Mouse (Mus musculus) mouse trophoblast stem cell (cell line): Measurements from ENCODE around the gene Ptpn18.

ENCODE experiments used
- in situ Hi-C, 2 experiments: fragments of 300-500 bp; cut with MseI, MboI; formaldehyde crosslinking; loops; 2 replicates in 1 of 2; 3 replicates in 1 of 2; pipeline ENCODE4 v1.15.1; 2025

Ptpn18 gene

DNA sequence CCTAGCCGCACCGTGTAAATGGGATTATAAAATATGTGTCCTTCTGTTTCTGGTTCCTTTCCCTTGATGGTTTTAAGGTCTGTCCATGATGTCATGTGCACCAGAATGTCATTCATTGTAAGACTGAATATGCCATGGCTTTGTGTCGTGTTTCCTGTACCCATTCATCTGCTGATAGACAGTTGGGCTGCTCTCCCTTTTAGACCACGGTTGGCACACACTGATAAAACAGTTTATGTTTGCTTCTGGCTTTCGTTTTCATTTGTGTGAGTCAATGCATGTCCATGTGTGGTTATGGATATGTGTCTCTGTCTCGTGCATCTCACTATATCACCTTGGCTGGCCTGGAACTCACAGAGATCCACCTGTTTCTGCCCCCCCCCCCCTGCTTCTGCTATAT is 5.9 kb downstream of the Ptpn18 start:
- in situ Hi-C loops, result no loop called here

DNA sequence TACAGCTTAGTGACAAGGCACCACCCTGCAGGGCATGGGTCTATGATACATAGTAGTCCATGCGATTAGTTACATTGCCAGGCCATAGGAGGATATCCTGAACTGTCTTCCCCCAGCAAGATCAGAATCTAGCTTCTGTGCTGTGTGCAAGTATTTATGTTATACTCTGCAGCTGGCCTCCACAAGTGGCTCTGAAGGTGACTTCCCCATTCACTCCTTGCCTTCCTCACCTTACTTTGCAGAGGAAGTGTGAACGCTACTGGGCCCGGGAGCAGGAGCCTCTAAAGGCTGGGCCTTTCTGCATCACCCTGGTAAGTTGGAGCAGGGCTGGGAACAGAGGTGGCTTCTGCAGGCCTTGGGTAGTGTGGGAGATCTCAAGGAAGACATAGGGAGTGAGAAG is 8.5 kb downstream of the Ptpn18 start:
- in situ Hi-C loops, result no loop called here

DNA sequence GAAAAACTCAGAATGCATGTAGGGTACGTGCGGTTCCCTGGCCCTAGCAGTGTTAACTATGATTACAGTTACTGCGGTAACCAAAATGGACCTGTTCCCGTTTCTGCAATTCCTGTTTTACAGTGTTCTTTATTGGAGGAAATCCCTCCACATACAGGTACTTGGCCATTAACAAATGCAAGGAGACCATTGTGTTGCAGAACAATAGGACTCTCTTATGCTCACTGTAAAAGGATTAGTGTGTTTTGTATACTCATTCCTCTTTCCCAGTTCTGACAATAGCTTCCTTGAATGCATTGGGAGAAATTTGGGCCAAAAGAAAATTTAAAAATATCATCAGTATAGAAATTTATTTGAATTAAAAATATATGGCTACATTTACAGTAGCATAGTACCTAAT is 8.9 kb downstream of the Ptpn18 start:
- in situ Hi-C loops, result no loop called here

DNA sequence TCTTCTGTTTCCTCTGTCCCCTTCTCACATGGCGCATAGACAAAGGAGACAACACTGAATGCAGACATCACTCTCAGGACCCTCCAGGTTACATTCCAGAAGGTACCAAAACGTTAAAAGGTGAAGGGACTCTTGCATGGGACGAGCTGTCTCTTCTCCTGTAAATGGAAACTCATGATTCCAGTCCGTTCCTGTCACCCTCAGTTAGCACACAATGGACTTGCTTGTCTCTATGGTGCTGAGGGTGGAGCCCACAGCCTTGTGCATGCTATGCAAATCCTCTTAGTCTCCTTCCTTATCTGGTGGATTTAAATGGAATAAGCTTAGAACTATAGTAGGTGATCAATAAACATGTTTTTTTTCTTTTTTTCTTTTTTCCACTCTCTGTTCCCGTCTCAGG is 10.2 kb downstream of the Ptpn18 start:
- in situ Hi-C loops, result no loop called here

DNA sequence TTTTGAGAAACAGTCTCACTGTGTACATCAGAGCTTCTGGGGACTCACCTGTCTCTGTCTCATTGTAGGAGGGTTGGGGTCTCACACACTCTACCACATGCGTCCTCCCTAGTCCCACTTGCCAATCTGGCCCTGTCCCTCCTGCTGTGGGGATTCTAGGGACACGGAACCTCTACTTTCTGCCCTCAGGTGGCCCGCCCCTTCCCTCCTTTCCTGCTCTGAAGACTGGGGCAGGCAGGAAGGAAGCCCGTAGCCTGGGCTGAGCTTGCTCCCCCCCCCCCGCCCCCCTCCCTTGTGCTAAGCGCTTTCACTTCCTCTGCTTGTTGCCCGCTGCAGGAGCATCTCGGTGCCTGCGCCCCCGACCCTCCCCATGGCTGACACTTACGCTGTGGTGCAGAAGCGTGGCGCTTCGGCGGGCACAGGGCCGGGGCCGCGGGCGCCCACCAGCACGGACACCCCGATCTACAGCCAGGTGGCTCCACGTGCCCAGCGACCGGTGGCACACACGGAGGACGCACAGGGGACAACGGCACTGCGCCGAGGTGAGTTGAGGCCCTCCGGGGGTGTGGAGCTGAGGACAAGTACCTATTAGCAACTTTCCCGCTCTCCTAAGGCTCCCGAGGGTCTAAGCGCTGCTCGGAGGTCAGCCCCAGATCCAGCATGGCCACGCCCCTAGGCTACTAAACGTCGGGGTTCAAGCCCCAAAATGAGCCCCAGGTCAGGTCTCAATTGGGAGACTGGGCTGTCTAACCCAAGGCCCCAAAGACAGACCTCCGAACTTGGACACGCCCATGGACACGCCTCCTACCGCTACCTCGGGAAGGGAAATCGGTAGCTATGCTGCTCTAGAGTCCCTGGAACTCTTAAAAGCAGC is 13.1 kb downstream of the Ptpn18 start:
- in situ Hi-C loops, result no loop called here

DNA sequence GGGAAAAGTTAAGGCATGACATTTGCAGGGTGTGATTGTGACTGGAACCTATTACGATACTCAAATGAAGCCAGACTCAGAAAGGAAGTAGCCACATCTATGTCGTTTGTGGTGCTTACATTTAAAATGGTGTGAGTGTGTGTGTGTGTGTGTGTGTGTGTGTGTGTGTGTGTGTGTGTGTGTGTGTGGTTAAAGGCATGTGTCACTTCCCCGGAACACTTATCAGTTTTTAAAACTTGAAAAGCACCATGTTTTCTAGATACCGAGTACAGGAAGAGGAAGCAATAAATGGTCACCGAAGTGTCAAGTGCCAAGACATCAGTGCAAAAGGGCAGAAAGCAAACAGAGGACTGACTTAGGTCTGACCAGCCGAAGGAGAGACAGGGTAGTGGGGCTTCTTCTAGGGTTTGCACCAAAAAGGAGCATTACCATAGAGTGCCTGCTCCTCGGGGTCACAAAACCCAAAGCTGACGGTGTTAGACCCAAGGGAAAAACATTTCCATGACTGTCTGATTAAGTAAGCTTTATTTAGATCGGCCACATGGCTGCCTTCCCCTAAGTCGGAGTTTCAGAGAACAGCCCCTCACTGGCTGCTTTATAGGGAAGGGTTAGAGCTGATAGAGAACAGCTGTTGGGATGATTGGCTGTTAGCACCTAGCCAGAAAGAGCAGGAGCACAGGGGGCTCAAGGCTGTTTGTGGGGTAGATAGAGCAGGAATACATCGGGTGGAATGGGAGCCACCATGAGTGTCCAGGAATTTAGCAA is 19.5 kb downstream of the Ptpn18 start:
- in situ Hi-C loops, result no loop called here

DNA sequence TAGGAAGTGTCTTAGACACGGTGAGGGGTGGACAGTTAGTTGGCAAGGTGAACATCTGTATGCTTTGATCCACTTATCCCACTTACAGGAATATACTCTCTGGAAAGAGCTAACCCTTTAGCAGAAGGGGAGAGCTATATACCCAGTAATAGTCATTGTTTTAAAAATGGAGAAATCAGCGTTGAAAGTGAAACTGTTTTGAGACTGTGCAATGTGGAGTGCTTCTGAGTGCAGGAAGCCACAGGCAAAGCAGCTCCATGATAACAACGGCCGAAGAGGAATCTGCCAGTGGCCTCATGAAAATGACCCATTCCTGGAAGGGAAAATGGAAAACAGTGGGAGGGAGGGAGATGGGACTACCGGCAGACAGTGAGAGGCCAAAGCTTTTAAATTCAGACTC is 21.2 kb downstream of the Ptpn18 start:
- in situ Hi-C loops, result no loop called here

DNA sequence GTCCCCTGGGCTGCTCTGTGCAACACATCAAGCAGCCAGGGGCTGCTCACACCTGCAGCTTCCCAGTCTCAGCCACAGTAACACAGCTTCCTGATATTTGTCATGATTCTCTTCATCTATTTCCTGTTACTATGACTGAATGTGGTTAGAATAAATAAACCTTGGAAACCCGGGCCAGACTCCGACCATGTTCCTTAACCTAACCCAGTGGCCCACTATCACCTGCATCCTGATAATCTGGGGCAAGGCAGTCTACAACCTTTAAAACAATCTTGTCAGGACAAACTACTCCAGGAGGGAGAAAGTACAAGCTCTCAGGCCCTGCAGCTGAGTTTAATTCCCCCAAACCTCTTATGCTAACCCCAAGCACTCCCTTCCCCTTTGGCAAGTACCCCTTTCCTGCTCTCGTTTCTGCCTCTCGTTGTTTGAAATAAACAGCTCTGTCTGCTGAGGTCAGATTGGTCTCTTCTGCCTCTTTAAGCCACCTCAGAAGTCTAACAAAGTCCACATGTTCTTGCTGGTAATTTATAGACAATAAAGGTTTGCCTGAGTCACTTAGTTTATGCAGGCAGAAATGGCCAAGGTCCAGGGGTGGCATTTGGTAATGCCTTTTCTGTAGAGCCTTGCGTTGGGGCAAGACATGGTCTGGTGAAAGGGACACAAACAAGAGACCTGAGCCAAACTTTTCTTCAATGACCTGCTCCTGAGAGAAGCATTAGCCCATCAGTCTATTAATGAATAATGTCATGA is 22.5 kb downstream of the Ptpn18 start:
- in situ Hi-C loops, result no loop called here

DNA sequence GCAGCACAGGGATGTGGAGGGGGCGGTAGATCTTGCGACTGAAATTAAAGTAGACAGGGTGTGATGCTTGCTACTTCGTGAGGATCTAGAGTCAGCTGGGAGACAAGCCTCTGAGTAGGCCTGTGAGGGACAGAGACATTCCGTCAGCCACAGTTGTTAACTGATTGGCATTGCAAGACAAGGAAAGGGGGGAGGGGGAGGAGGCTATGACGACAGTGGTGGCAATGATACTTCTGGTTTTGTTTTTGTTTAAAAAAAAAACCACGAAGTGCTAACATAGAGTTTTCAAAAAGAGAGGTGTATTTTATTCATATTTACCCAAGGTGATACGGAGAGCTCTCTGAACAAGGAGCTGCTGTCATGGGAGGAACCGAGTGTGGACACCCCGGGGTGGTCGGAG is 24.9 kb downstream of the Ptpn18 start:
- in situ Hi-C loops, result no loop called here

DNA sequence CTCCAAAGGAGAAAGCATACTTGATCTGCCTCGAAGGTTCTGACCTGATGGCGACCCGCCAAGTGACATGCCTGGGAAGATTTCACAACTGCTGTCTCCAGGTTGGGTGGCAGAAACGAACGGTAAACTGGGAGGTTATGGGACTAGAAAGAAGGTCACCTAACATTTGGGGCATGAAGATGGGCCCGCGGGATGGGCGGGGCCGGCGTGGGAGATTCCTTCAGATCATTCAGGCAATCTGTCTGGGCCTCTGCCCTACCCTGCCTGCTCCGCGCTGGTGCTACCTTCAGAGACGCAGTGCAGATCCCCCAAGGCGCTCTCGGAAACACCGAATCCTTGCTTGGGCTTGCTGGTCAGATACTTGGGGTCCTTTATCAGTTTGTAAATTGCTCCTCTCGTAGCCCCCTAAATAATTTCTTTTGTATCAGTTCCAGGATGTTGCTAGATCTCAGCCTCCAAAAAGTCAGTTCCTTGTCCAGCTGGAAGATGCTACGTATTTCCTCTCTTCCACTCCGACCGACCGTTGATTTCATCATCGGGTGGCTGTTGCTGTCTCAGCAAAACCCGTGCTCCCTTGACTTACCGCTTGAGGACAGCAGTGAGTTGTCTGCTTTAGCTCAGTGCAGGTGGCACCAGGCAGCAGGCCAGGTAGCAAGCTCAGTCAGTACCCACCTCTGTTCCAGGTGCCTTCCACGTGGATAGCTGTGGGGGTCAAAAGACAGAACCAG is 26.1 kb downstream of the Ptpn18 start:
- in situ Hi-C loops, result no loop called here

DNA sequence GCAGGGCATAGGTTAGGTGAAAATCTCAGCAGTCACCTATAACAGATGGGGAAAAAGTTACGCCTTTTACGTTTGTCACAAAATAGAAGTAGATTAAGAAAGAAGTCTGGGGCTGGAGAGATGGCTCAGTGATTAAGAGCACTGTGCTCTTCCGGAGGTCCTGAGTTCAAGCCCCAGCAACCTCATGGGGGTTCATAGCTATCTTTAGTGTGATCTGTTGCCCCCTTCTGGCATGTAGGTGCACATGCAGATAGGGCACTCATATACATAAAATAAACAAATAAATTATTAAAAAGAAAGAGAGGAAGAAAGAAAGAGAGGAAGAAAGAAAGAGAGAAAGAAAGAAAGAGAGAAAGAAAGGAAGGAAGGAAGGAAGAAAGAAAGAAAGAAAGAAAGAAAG is 27.8 kb downstream of the Ptpn18 start:
- in situ Hi-C loops, result no loop called here

DNA sequence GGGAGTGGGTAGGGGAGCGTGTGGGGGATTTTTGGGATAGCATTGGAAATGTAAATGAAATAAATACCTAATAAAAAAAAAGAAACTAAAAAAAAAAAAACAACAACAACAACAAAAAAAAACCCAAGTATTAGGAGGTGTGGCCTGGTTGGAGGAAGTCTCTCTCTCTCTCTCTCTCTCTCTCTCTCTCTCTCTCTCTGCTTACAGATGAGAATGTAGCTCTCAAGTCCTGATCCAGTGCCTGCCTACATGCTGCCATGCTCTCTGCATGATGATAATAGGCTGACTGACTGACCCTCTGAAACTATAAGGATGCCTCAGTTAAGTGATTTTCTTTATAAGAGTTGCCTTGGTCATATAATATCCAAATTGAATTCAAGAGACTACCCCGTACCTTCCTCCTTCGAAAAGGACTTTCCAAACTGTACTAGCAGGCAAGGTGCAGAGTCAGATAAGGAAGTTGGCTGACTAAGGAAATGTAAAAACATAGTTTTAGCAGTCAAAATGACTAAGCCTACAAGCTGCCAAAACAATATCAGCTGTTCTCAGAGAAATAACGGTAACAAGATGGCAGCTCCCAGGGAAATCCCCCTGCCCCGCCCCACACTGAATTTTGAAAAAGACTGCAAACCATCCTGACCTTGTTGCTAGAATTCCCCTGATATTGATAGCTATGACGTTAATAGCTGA is 30.4 kb downstream of the Ptpn18 start:
- in situ Hi-C loops, result no loop called here

DNA sequence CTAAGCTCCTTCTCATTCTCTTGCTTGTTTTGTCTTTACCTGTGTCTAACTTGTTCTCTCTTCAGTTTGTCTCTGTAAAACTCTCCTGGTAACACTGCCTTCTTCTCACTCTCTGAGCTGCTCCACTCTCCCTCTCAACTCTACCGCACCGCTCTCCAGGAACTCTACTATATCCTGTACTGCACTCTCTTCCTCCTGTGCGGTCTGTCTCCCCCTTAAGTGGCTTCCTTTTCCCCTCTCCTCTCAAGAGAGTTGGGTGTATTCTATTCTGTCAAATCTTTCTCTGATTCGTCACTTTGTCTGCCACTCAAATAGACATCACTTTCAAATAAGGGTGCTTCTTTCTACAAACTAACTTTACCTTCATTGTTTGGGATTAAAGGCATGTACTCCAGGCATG is 31.9 kb downstream of the Ptpn18 start:
- in situ Hi-C loops, result no loop called here

DNA sequence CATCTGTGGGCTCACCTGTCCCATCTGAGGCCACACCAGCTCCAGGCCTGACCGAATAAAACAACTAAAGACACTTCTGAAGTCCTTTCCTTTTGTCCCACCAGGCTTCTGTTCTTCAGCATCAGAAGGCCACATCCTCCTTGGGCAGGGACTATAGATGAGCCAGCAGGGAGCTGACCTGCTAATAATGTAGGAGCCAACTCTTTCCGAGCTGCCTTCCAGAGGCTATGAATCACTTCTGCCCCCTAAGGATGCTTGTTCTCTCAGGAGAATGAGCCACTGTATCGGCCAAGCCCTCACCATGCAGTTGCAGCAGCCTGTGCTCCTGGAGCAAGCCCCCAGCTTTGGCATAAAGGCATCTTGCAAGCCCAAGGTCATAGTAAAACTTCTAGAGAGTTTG is 43.4 kb downstream of the Ptpn18 start:
- in situ Hi-C loops, result no loop called here

DNA sequence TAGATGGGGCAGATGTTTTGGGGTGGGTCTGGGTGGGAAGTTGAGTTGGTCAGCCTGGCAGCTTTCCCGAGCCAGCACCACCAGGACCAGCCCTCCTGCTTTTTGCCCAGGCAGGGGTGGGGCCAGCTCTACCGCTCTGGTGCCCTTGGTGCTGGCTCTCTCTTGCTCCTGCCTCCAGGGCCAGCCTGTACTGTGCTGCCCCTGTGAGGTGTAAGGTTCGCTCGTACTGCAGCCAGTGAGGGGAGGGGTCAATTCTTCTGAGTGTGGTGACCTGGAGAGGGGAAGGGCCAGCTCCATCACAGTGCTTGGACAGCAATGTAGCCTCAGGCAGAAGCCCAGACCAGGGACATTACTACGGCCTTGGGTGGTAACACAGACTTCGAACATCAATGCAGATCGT is 45.7 kb downstream of the Ptpn18 start:
- in situ Hi-C loops, result no loop called here

DNA sequence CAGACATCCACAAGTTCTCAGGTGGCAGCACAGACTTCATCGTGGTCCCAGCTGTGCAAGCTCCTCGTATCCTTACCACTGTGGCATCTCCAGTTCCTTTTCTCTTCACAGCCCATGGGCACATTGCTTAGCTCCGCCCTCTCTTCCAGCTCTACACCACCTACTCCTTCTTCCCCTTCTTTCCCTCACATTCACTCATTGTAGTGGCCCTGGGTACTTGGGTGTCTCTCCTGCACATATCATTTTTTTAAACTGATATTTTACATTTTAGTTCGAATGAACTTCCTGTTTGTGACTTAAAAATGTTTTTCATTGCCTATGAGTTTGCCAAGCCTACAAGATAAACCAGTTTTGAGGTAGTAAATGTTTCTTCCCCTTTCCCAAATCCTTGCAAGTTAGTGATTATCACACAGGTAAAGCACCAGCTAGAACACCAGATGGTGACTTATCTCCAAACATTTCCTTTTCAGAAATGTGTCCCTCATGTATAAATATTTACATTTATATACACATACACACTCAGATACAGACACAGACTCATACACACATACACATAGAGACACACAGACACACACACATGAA is 46.5 kb downstream of the Ptpn18 start:
- in situ Hi-C loops, result no loop called here

DNA sequence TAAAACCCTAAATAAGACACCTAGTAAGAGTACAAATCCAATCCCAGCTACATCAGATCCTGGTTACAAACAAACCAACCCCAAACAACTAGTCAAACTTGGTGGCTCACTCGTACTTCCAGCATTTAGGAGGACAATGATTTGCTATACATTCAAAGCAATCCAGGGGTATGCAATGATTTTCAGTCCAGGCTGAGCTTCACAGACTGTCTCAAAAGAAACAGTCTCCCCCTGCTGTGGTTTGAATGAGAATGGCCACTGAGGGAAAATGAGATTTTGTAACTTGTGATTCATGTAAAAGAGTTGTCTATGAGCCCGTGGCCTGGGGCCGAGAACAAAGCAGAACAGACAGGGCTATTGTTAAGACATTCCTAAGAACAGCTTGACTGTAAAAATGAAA is 48.4 kb downstream of the Ptpn18 start:
- in situ Hi-C loops, result no loop called here

DNA sequence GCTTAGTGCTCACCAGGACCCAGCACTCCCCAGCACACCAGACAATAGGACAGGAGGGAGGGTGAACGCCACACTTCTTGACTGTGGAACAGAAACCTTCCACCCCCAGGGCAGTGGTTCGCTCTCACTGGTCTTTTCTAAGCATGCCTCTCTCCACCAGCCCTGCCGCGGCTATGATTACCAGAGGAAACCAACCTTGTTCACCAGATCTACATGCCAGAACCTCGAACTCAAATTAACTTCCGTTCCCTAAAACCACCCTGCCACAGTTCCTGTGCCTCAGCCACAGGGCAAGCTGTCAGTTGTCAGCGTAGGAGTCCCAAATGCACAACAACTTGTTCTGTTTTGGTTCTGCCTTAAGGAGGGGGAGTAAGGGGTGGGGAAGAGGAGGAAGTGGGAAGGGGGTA is 51.0 kb downstream of the Ptpn18 start:
- in situ Hi-C loops, result no loop called here

DNA sequence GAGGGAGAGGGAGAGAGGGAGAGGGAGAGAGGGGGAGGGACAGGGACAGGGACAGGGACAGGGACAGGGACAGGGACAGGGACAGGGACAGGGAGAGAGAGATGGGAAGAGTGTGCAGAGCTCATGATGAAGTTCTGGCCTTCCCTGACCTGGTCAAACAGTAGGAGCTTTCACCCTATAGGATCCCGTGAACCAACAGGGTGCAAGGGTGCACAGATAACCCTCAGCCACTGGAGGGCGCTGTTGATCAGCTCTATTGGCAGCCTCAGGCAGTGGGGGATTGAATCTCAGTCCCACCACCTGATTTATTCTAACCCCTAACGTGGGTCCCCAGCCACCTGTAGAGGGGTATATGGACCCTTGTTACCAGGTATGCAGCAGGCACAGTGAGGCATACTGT is 51.5 kb downstream of the Ptpn18 start:
- in situ Hi-C loops, result no loop called here

DNA sequence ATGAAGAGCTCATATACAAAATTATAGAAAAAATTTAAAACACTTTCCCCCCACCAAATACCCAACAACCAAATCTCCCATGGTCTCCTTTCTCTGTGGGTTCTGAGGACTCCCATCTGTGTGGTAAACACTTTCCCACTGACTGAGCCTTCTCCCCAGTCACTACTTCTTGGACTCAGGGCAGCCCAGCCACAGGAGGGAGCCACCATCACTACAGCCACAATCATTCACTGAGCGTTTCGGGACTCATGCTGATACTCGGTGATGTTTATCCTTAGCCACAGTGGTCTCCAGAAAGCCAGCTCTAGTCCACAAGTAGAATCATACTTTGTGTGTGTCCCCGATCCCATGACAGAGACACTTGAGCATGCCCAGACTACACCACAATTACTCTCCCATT is 53.5 kb downstream of the Ptpn18 start:
- in situ Hi-C loops, result no loop called here

DNA sequence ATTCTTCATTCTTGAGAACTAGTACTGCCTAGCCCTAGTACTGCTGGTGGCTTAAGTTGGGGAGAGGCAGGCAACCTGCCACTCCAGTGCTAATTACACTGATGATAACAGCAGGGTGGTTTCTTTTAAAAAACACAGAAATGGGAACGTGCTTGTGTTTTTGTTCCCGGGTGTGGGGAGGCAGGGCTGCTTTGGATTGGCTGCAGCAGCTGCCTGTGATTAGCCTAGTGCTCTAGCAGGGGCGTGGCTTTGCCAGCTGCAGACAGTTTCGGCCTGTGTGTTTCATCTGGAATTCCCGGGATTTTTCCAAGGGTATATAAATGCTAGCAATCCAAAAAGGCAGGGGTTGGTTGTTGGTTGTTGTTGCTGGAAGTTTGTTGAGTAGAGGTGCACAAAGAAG is 57.0 kb downstream of the Ptpn18 start:
- in situ Hi-C loops, result no loop called here
